Mouse (Mus musculus): ENCODE data around the gene Gm17455. TPM values are rescaled to one million over a fixed set of nuclear protein-coding genes. Genes with fewer than 3 reads are reported as not detected.

Gene Gm17455
- polyA plus RNA-seq (2016; fragmentation: Nextera tagmentation; extraction: Ambion mirVana), result 3.7 and 5.5 TPM in 2 replicates

DNA sequence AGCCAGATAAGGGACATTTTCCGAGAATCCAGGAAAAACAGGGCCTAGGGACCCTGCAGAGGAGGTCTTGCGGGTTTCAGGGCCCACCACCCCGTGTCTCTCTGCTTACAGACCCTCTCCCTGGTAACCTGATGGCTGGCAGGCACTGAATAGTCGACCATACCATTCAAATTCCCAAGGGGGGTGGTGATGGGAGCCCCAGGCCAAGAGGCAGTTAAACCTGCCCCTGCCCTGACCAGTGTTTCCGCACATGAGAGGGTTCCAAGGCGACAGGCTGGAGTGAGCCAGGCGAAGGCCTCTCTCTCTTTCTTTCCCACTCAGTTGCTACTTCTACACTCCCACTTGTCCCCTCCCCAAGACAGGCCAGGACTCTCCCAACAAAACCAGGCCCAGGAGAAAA lies at the start of gene Gm17455:
Gm17455 (plus strand) TSS at position 278 of the 400 bp plus-strand sequence.
- H3K27ac ChIP-seq (replicated peaks), result peak within 1 kb of the TSS; percentile 81
- H3K4me3 ChIP-seq, result peak within 1 kb of the TSS; percentile 4; the same call in 1 of the 2 replicates
- H3K36me3 ChIP-seq, result no peaks in the 10 kb centered on the region
- peak; percentile 26 for DNase-seq (ENCODE audit: low spot score)
- H3K27me3 ChIP-seq (ENCODE audit: low read depth, poor library complexity, severe bottlenecking), result no peaks in the 10 kb centered on the region
- 53% methylated on average over 7 of the region's 7 CpGs for WGBS
- H3K4me1 ChIP-seq, result peaks cover 26% of the 10 kb centered on the region
- no peaks in the 10 kb centered on the region for H3K9me3 ChIP-seq (replicated peaks)

DNA sequence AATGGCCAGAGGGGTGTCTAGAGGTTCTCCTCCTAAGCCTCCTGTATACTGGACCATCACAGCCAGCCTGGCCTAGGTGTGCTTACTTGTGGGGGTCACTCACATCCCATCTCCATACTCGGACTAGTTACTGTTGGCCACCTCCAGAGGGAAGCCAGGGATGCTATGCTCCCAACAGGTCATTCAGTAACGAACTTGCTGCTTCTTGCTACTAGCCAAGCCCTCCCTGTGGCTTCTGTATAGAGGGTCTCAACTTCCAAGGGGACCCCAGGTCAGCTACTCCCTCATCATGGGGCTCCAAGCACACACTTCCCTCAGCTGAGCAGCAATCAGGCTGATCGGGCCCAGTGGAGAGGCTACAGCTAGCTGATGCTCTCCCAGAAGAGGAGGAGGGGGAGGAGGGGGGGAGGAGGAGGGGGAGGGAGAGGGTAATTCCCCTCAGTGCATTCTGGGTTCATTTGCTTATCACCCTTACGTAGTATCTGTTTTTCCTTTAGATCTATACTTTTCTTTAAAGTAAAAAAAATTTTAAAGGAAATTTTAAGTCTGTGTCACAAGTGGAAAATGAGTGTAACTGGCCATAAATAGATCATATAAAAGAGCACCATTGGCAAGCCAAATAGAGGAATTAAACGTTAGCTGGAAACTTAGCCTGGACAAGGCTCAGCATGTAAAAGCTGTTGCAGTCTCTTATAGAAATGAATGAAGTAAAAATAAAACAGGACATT lies 49.3 kb upstream of the Gm17455 start:
- Histone ChIP-seq H3K27me3 (ENCODE audit: low read depth, poor library complexity, severe bottlenecking) (peaks cover 38% of the 10 kb centered on the region), H3K4me3 (no peak overlapping the region), H3K36me3 (no peaks in the 10 kb centered on the region), H3K4me1 (peaks cover 70% of the 10 kb centered on the region), H3K27ac (replicated peaks) (peak overlapping the region; percentile 33; the same call in 1 of the 2 replicates), H3K9me3 (replicated peaks) (no peaks in the 10 kb centered on the region)
- no peak for DNase-seq (ENCODE audit: low spot score)
- 62% methylated on average over 5 of the region's 5 CpGs for whole genome bisulfite sequencing

DNA sequence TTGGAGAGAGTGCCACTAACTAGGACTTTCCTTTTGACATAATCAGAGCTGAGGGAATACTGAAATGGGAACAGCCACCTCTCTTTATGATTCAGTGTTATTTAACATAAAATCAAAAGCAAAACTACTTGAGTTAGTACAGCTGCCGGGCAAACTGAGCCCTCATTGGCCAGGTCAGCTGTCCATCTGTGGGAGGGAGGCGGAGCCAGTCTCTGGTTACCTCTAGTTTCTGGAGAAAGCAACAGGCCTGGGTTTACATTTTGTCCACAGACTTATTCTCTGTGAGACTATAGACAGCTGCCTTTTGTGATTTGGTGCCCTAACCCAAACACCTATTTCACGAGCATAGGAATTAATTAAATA lies 48.7 kb upstream of the Gm17455 start:
- Histone ChIP-seq H3K4me3 (no peak overlapping the region), H3K36me3 (no peaks in the 10 kb centered on the region), H3K27me3 (ENCODE audit: low read depth, poor library complexity, severe bottlenecking) (peaks cover 37% of the 10 kb centered on the region), H3K27ac (replicated peaks) (peak overlapping the region; percentile 72), H3K4me1 (peaks cover 70% of the 10 kb centered on the region), H3K9me3 (replicated peaks) (no peaks in the 10 kb centered on the region)
- DNase-seq (ENCODE audit: low spot score), result peak; percentile 69
- 48% methylated on average over 3 of the region's 3 CpGs for WGBS

DNA sequence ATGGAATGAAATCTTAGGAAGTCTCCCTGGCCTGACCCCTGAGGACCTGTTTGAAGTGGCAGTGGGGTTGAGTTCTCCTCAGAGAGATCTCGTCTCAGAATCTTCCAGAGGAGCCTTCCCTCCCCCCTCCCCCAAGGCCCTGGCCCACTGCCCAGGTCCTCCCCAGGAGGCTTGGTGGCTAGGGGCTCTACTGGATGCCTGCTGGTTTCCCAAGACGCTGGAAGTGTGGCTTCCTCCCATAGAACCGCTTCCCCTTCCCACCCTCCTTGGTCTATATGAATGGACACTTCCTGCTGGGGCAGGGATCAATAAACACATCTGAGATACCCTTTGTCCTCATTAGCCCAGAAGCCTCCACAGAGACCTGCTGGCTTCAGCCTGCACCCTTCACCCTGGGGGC lies 48.3 kb upstream of the Gm17455 start:
- H3K9me3 ChIP-seq (replicated peaks), result no peaks in the 10 kb centered on the region
- peak overlapping the region; percentile 72 for H3K27ac ChIP-seq (replicated peaks)
- WGBS, result 27% methylated on average over 3 of the region's 3 CpGs
- H3K4me3 ChIP-seq, result no peak overlapping the region
- H3K27me3 ChIP-seq (ENCODE audit: low read depth, poor library complexity, severe bottlenecking), result peaks cover 33% of the 10 kb centered on the region
- DNase-seq (ENCODE audit: low spot score), result peak; percentile 22
- H3K36me3 ChIP-seq, result no peaks in the 10 kb centered on the region
- H3K4me1 ChIP-seq, result peaks cover 70% of the 10 kb centered on the region

DNA sequence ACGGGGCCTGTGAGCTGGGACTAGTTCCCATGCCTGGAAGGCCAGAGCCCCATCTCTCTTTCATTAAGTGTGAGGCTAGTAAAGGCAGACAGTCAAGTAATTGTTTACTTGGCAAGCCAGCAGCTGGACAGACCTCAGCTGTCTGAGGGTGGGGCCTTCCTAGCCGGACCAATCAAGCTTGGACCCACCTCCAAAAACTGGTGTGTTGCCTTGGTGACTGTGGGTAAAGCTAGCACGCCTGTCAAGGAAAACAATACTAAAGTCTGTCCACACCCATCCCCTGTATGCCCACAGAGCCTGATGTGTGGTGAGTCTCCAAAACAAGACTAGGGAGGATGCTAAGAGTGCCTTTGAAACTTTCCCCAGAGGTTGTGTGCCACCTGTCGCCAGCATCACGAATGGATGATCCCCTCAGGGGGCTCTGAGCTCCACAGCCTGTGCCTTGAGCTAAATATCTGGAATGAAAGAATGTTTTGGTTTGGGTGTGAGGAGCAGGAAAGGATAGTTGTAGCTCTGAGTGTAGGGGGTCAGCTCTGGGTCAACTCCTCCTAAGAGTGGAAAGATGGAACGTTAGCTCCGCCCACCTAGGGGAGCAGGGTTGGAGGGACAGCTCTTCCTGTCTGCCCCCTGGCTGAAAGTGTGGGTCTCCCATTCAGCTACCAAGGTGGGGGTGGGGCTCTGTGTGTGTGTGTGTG lies 47.6 kb upstream of the Gm17455 start:
- DNase-seq (ENCODE audit: low spot score), result peak; percentile 42
- no peaks in the 10 kb centered on the region for H3K9me3 ChIP-seq (replicated peaks)
- peaks cover 26% of the 10 kb centered on the region for H3K27me3 ChIP-seq (ENCODE audit: low read depth, poor library complexity, severe bottlenecking)
- peaks cover 63% of the 10 kb centered on the region for H3K4me1 ChIP-seq
- WGBS, result 41% methylated on average over 7 of the region's 7 CpGs
- H3K4me3 ChIP-seq, result no peak overlapping the region
- H3K36me3 ChIP-seq, result no peaks in the 10 kb centered on the region
- peak overlapping the region; percentile 72 for H3K27ac ChIP-seq (replicated peaks)

- Histone ChIP-seq H3K36me3 (no peaks in the 10 kb centered on the region), H3K27me3 (ENCODE audit: low read depth, poor library complexity, severe bottlenecking) (peaks cover 11% of the 10 kb centered on the region), H3K4me1 (peaks cover 48% of the 10 kb centered on the region), H3K4me3 (no peak overlapping the region), H3K27ac (replicated peaks) (peak overlapping the region; percentile 14; the same call in 1 of the 2 replicates), H3K9me3 (replicated peaks) (no peaks in the 10 kb centered on the region)
- WGBS, result 64% methylated on average over 5 of the region's 5 CpGs
- DNase-seq (ENCODE audit: low spot score), result no peak
Measured at GRCm38 (mm10) chr10:60353241-60354002, 46.1 kb upstream of the Gm17455 start.

DNA sequence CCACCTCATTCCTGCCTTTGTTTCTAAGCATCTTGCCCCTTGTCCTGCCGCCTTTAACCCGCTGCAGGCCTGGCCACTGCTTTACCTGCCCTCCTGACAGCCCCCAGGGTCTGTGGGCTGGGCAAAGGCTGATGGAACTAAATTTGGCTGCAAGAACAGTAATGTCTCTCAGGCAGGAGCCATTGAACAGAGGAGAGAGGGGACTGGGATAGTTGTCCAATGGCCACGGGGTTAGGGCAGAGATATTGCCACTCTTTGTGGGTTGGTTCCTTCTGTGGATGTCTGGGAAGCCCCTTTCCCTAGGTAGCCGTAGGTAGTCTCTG lies 45.6 kb upstream of the Gm17455 start:
- H3K4me1 ChIP-seq, result peaks cover 43% of the 10 kb centered on the region
- 89% methylated on average over 4 of the region's 4 CpGs for WGBS
- H3K27me3 ChIP-seq (ENCODE audit: low read depth, poor library complexity, severe bottlenecking), result peaks cover 6% of the 10 kb centered on the region; the same call in 1 of the 2 replicates
- H3K9me3 ChIP-seq (replicated peaks), result no peaks in the 10 kb centered on the region
- H3K4me3 ChIP-seq, result no peak overlapping the region
- H3K36me3 ChIP-seq, result no peaks in the 10 kb centered on the region
- no peak for DNase-seq (ENCODE audit: low spot score)
- 0 out of 2 replicates have a peak overlapping the region, but pooled peaks have one; percentile 14 for H3K27ac ChIP-seq (replicated peaks)

DNA sequence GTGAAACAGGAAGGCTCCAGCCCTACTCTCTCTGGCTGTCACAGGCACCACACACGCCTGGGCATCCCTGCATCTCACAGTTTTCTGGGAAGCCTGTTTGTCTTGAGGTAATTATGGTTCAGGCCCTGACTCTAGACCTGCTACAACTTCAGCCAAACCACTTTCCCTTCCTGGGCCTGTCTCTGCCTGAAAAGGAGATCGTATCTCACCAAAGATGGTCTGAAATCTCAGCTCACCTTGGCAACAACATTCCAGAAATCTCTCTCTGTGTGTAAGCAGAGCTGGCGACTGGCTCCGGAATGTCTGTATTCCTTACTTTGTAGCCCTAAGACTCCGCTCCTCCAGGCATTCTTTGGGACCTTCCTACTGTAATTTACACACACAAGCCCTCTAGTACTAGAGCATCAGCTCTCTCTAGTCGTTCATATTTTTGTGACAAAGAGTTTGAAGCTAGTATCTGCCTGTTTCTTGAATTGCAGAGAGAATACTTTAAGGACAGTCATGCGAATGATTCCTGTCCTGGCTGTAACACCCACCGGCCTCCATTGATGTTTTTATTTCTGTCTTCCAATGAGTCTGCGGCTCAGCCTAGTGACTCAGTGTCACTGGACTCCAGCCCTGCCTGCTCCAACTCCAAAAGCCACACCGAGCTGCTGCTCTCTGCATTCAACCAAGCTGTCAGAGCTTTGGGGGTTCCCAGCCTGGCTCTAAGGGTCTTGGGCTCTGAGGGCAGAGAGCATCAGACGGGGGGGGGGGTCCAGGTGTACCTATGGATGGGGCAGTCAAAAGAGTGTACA lies 44.4 kb upstream of the Gm17455 start:
- H3K4me1 ChIP-seq, result peaks cover 32% of the 10 kb centered on the region
- H3K27ac ChIP-seq (replicated peaks), result no peak overlapping the region
- WGBS, result 75% methylated on average over 11 of the region's 11 CpGs
- H3K4me3 ChIP-seq, result no peak overlapping the region
- H3K36me3 ChIP-seq, result no peaks in the 10 kb centered on the region
- no peaks in the 10 kb centered on the region for H3K27me3 ChIP-seq (ENCODE audit: low read depth, poor library complexity, severe bottlenecking)
- DNase-seq (ENCODE audit: low spot score), result no peak
- no peaks in the 10 kb centered on the region for H3K9me3 ChIP-seq (replicated peaks)

- 84% methylated on average over 4 of the region's 4 CpGs for WGBS
Measured at GRCm38 (mm10) chr10:60357441-60357840, 42.1 kb upstream of the Gm17455 start.

GRCm38 (mm10) chr10:60357901-60358300 lies 41.6 kb upstream of the Gm17455 start:
- Histone ChIP-seq H3K27me3 (ENCODE audit: low read depth, poor library complexity, severe bottlenecking) (no peaks in the 10 kb centered on the region), H3K4me1 (peaks cover 13% of the 10 kb centered on the region), H3K36me3 (no peaks in the 10 kb centered on the region), H3K4me3 (no peak overlapping the region), H3K27ac (replicated peaks) (no peak overlapping the region), H3K9me3 (replicated peaks) (no peaks in the 10 kb centered on the region)
- no peak for DNase-seq (ENCODE audit: low spot score)
- WGBS, result 92% methylated on average over 14 of the region's 14 CpGs

More at GRCm38 (mm10) chr10:60357441-60357840, 42.1 kb upstream of the Gm17455 start:
- H3K9me3 ChIP-seq (replicated peaks), result no peaks in the 10 kb centered on the region
- H3K4me1 ChIP-seq, result peaks cover 13% of the 10 kb centered on the region
- H3K4me3 ChIP-seq, result no peak overlapping the region
- H3K27me3 ChIP-seq (ENCODE audit: low read depth, poor library complexity, severe bottlenecking), result no peaks in the 10 kb centered on the region
- H3K36me3 ChIP-seq, result no peaks in the 10 kb centered on the region
- DNase-seq (ENCODE audit: low spot score), result no peak
- no peak overlapping the region for H3K27ac ChIP-seq (replicated peaks)

DNA sequence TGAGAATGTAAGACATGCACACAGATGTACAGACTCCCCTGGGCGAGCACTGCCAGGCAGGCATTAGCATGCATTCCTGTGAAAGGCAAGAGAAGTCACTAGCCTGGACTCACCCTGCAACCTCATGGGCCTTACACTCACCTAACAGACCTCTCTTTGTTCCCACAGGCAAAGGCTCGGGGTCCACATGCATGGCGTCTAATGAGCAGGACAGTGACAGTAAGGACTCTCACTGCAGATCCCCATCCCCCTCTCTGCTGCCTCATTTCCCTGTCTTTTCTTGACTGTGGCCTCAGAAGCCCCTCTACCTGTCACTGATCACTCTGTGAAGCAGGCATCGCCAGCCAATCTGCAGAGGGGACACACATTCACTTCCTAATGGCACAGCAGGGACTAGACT lies 40.8 kb upstream of the Gm17455 start:
- 0 out of 2 replicates have a peak overlapping the region, but pooled peaks have one; percentile 23 for H3K27ac ChIP-seq (replicated peaks)
- no peak overlapping the region for H3K4me3 ChIP-seq
- no peaks in the 10 kb centered on the region for H3K9me3 ChIP-seq (replicated peaks)
- no peaks in the 10 kb centered on the region for H3K27me3 ChIP-seq (ENCODE audit: low read depth, poor library complexity, severe bottlenecking)
- DNase-seq (ENCODE audit: low spot score), result no peak
- WGBS, result 48% methylated on average over 4 of the region's 4 CpGs
- peaks cover 11% of the 10 kb centered on the region for H3K4me1 ChIP-seq
- no peaks in the 10 kb centered on the region for H3K36me3 ChIP-seq
